Mouse (Mus musculus): ENCODE results near the gene Fads3.

The Fads3 gene

GRCm38 (mm10) chr19:10071892-10072291, 30.5 kb downstream of the Fads3 start:
- Histone ChIP-seq H3K27me3 (ENCODE audit: insufficient read depth, low read length) (no peaks in the 10 kb centered on the region), H3K36me3 (ENCODE audit: insufficient read depth, low read length) (peaks cover 92% of the 10 kb centered on the region), H3K9me3 (ENCODE audit: low read length) (peaks cover 5% of the 10 kb centered on the region), H3K4me1 (replicated peaks; ENCODE audit: low read depth, low read length) (peaks cover 31% of the 10 kb centered on the region), H3K4me3 (replicated peaks; ENCODE audit: low read length) (no peak overlapping the region)
- TF ChIP-seq NANOG (IDR thresholded peaks at IDR 0.05; ENCODE audit: borderline replicate concordance, low read length) (no peak), CTCF (conservative IDR thresholded peaks at IDR 0.05; ENCODE audit: low read length) (no peak), POU5F1 (IDR thresholded peaks at IDR 0.05; ENCODE audit: borderline replicate concordance, low read length) (no peak)

GRCm38 (mm10) chr19:10073145-10073544, 31.8 kb downstream of the Fads3 start:
- TF ChIP-seq POU5F1 (IDR thresholded peaks at IDR 0.05; ENCODE audit: borderline replicate concordance, low read length) (no peak), CTCF (conservative IDR thresholded peaks at IDR 0.05; ENCODE audit: low read length) (no peak), NANOG (IDR thresholded peaks at IDR 0.05; ENCODE audit: borderline replicate concordance, low read length) (no peak)
- Histone ChIP-seq H3K4me3 (replicated peaks; ENCODE audit: low read length) (no peak overlapping the region), H3K9me3 (ENCODE audit: low read length) (peaks cover 5% of the 10 kb centered on the region), H3K4me1 (replicated peaks; ENCODE audit: low read depth, low read length) (peaks cover 31% of the 10 kb centered on the region), H3K27me3 (ENCODE audit: insufficient read depth, low read length) (no peaks in the 10 kb centered on the region), H3K36me3 (ENCODE audit: insufficient read depth, low read length) (peaks cover 92% of the 10 kb centered on the region)

- TF ChIP-seq POU5F1 (IDR thresholded peaks at IDR 0.05; ENCODE audit: borderline replicate concordance, low read length) (no peak), NANOG (IDR thresholded peaks at IDR 0.05; ENCODE audit: borderline replicate concordance, low read length) (no peak), CTCF (conservative IDR thresholded peaks at IDR 0.05; ENCODE audit: low read length) (no peak)
These were observed 37.0 kb downstream of the Fads3 start for GRCm38 (mm10) chr19:10078392-10078791.

GRCm38 (mm10) chr19:10080384-10080783, 39.0 kb downstream of the Fads3 start:
- H3K27me3 ChIP-seq (ENCODE audit: insufficient read depth, low read length), result no peaks in the 10 kb centered on the region
- H3K9me3 ChIP-seq (ENCODE audit: low read length), result no peaks in the 10 kb centered on the region
- no peaks in the 10 kb centered on the region for H3K4me1 ChIP-seq (replicated peaks; ENCODE audit: low read depth, low read length)
- no peak overlapping the region for H3K4me3 ChIP-seq (replicated peaks; ENCODE audit: low read length)
- H3K36me3 ChIP-seq (ENCODE audit: insufficient read depth, low read length), result peaks cover 97% of the 10 kb centered on the region
- TF ChIP-seq POU5F1 (IDR thresholded peaks at IDR 0.05; ENCODE audit: borderline replicate concordance, low read length) (no peak), CTCF (conservative IDR thresholded peaks at IDR 0.05; ENCODE audit: low read length) (no peak), NANOG (IDR thresholded peaks at IDR 0.05; ENCODE audit: borderline replicate concordance, low read length) (no peak)

More at GRCm38 (mm10) chr19:10078392-10078791, 37.0 kb downstream of the Fads3 start:
- Histone ChIP-seq H3K27me3 (ENCODE audit: insufficient read depth, low read length) (no peaks in the 10 kb centered on the region), H3K4me3 (replicated peaks; ENCODE audit: low read length) (no peak overlapping the region), H3K9me3 (ENCODE audit: low read length) (no peaks in the 10 kb centered on the region), H3K4me1 (replicated peaks; ENCODE audit: low read depth, low read length) (no peaks in the 10 kb centered on the region), H3K36me3 (ENCODE audit: insufficient read depth, low read length) (peaks cover 99% of the 10 kb centered on the region)

GRCm38 (mm10) chr19:10082105-10082504, 40.7 kb downstream of the Fads3 start:
- Histone ChIP-seq H3K27me3 (ENCODE audit: insufficient read depth, low read length) (no peaks in the 10 kb centered on the region), H3K4me3 (replicated peaks; ENCODE audit: low read length) (no peak overlapping the region), H3K36me3 (ENCODE audit: insufficient read depth, low read length) (peaks cover 97% of the 10 kb centered on the region), H3K9me3 (ENCODE audit: low read length) (no peaks in the 10 kb centered on the region), H3K4me1 (replicated peaks; ENCODE audit: low read depth, low read length) (no peaks in the 10 kb centered on the region)
- TF ChIP-seq POU5F1 (IDR thresholded peaks at IDR 0.05; ENCODE audit: borderline replicate concordance, low read length) (no peak), NANOG (IDR thresholded peaks at IDR 0.05; ENCODE audit: borderline replicate concordance, low read length) (no peak), CTCF (conservative IDR thresholded peaks at IDR 0.05; ENCODE audit: low read length) (no peak)

- no peaks in the 10 kb centered on the region for H3K4me1 ChIP-seq (replicated peaks; ENCODE audit: low read depth, low read length)
- H3K27me3 ChIP-seq (ENCODE audit: insufficient read depth, low read length), result no peaks in the 10 kb centered on the region
- peaks cover 97% of the 10 kb centered on the region for H3K36me3 ChIP-seq (ENCODE audit: insufficient read depth, low read length)
- H3K9me3 ChIP-seq (ENCODE audit: low read length), result no peaks in the 10 kb centered on the region
- no peak overlapping the region for H3K4me3 ChIP-seq (replicated peaks; ENCODE audit: low read length)
- no peak for TF ChIP-seq CTCF (conservative IDR thresholded peaks at IDR 0.05; ENCODE audit: low read length)
- no peak for TF ChIP-seq NANOG (IDR thresholded peaks at IDR 0.05; ENCODE audit: borderline replicate concordance, low read length)
- no peak for TF ChIP-seq POU5F1 (IDR thresholded peaks at IDR 0.05; ENCODE audit: borderline replicate concordance, low read length)
These were observed 44.1 kb downstream of the Fads3 start for GRCm38 (mm10) chr19:10085454-10085853.

- H3K36me3 ChIP-seq (ENCODE audit: insufficient read depth, low read length), result peaks cover 98% of the 10 kb centered on the region
- H3K4me3 ChIP-seq (replicated peaks; ENCODE audit: low read length), result no peak overlapping the region
- H3K4me1 ChIP-seq (replicated peaks; ENCODE audit: low read depth, low read length), result no peaks in the 10 kb centered on the region
- H3K27me3 ChIP-seq (ENCODE audit: insufficient read depth, low read length), result no peaks in the 10 kb centered on the region
- no peak for TF ChIP-seq POU5F1 (IDR thresholded peaks at IDR 0.05; ENCODE audit: borderline replicate concordance, low read length)
- TF ChIP-seq CTCF (conservative IDR thresholded peaks at IDR 0.05; ENCODE audit: low read length), result no peak
- TF ChIP-seq NANOG (IDR thresholded peaks at IDR 0.05; ENCODE audit: borderline replicate concordance, low read length), result no peak
- H3K9me3 ChIP-seq (ENCODE audit: low read length), result no peaks in the 10 kb centered on the region
These were observed 45.6 kb downstream of the Fads3 start for GRCm38 (mm10) chr19:10086976-10087375.

- Histone ChIP-seq H3K4me1 (replicated peaks; ENCODE audit: low read depth, low read length) (peaks cover 17% of the 10 kb centered on the region), H3K4me3 (replicated peaks; ENCODE audit: low read length) (no peak overlapping the region), H3K36me3 (ENCODE audit: insufficient read depth, low read length) (peaks cover 94% of the 10 kb centered on the region), H3K27me3 (ENCODE audit: insufficient read depth, low read length) (no peaks in the 10 kb centered on the region), H3K9me3 (ENCODE audit: low read length) (no peaks in the 10 kb centered on the region)
- no peak for TF ChIP-seq NANOG (IDR thresholded peaks at IDR 0.05; ENCODE audit: borderline replicate concordance, low read length)
- no peak for TF ChIP-seq POU5F1 (IDR thresholded peaks at IDR 0.05; ENCODE audit: borderline replicate concordance, low read length)
- no peak for TF ChIP-seq CTCF (conservative IDR thresholded peaks at IDR 0.05; ENCODE audit: low read length)
These were observed 52.5 kb downstream of the Fads3 start for GRCm38 (mm10) chr19:10093829-10094228.

GRCm38 (mm10) chr19:10094695-10095094, 53.3 kb downstream of the Fads3 start:
- Histone ChIP-seq H3K4me1 (replicated peaks; ENCODE audit: low read depth, low read length) (peaks cover 20% of the 10 kb centered on the region), H3K9me3 (ENCODE audit: low read length) (no peaks in the 10 kb centered on the region), H3K27me3 (ENCODE audit: insufficient read depth, low read length) (no peaks in the 10 kb centered on the region), H3K36me3 (ENCODE audit: insufficient read depth, low read length) (peaks cover 93% of the 10 kb centered on the region), H3K4me3 (replicated peaks; ENCODE audit: low read length) (no peak overlapping the region)
- TF ChIP-seq NANOG (IDR thresholded peaks at IDR 0.05; ENCODE audit: borderline replicate concordance, low read length) (no peak), CTCF (conservative IDR thresholded peaks at IDR 0.05; ENCODE audit: low read length) (no peak), POU5F1 (IDR thresholded peaks at IDR 0.05; ENCODE audit: borderline replicate concordance, low read length) (no peak)

Measured in E14TG2a.4 (cell line).